Mouse (Mus musculus) myocyte (in vitro differentiated cells): Measurements from ENCODE around the gene AI661453. TPM values are rescaled to one million over a fixed set of nuclear protein-coding genes. Genes with fewer than 3 reads are reported as not detected.

Experiments used
- H3K27me3 ChIP-seq: one replicate; pipeline ENCODE4 v1.6.1; 2011; ENCODE audit not compliant: control insufficient read depth, insufficient read depth, insufficient read length
- H3K36me3 ChIP-seq: one replicate; pipeline ENCODE4 v1.6.1; 2011; ENCODE audit not compliant: control insufficient read depth, insufficient read depth
- H3K4me2 ChIP-seq: one replicate; pipeline ENCODE4 v1.6.1; 2011; ENCODE audit warnings: low read depth, control low read depth
- H3K4me3 ChIP-seq: one replicate; pipeline ENCODE4 v1.5.1; 2011; ENCODE audit warnings: mild to moderate bottlenecking, control low read depth, moderate library complexity
- H3K79me2 ChIP-seq: one replicate; pipeline ENCODE4 v1.6.1; 2011; ENCODE audit not compliant: control insufficient read depth, insufficient read depth
- H3ac ChIP-seq: one replicate; pipeline ENCODE4 v1.6.1; 2011; ENCODE audit not compliant: control insufficient read depth, insufficient read length
- CEBPB ChIP-seq: IDR thresholded peaks from 2 replicates; pipeline ENCODE4 v1.6.1; 2011; ENCODE audit warnings: mild to moderate bottlenecking, moderate library complexity; ENCODE audit not compliant: poor library complexity, insufficient read depth, severe bottlenecking
- E2F4 ChIP-seq: IDR thresholded peaks from one replicate; pipeline ENCODE4 v1.6.1; 2011; ENCODE audit warnings: mild to moderate bottlenecking, control low read depth, moderate library complexity; ENCODE audit not compliant: insufficient read depth
- MAX ChIP-seq: IDR thresholded peaks from one replicate; pipeline ENCODE4 v1.6.1; 2011; ENCODE audit warnings: low read depth, mild to moderate bottlenecking, control low read depth
- MYOD1 ChIP-seq, 3 experiments: IDR thresholded peaks; one replicate each; pipeline ENCODE4 v1.6.1; 2011; ENCODE audit warnings: control low read depth in 2 of 3, low read depth in 2 of 3, mild to moderate bottlenecking in 2 of 3, moderate library complexity in 1 of 3; ENCODE audit not compliant: insufficient read length in 2 of 3, control insufficient read depth in 1 of 3
- MYOG ChIP-seq, 3 experiments: IDR thresholded peaks; one replicate each; pipeline ENCODE4 v1.6.1; 2011; ENCODE audit warnings: control low read depth in 2 of 3, low read depth in 2 of 3, mild to moderate bottlenecking in 2 of 3; ENCODE audit not compliant: insufficient read length in 2 of 3, control insufficient read depth in 1 of 3, insufficient read depth in 1 of 3
- POLR2A ChIP-seq: IDR thresholded peaks from one replicate; pipeline ENCODE4 v1.6.1; 2011; ENCODE audit warnings: low read depth, mild to moderate bottlenecking, control low read depth, moderate library complexity; ENCODE audit not compliant: insufficient read length
- POLR2AphosphoS2 ChIP-seq: IDR thresholded peaks from one replicate; pipeline ENCODE4 v1.6.1; 2011; ENCODE audit warnings: low read depth, control low read depth; ENCODE audit not compliant: insufficient read length
- REST ChIP-seq: IDR thresholded peaks from one replicate; pipeline ENCODE4 v1.6.1; 2011; ENCODE audit warnings: mild to moderate bottlenecking, control low read depth, moderate library complexity; ENCODE audit not compliant: insufficient read depth, insufficient read length
- SRF ChIP-seq: IDR thresholded peaks from one replicate; pipeline ENCODE4 v1.6.1; 2011; ENCODE audit warnings: low read depth; ENCODE audit not compliant: control insufficient read depth, insufficient read length
- TCF12 ChIP-seq: IDR thresholded peaks from one replicate; pipeline ENCODE4 v1.6.1; 2011; ENCODE audit warnings: mild to moderate bottlenecking, control low read depth; ENCODE audit not compliant: poor library complexity, insufficient read depth, severe bottlenecking
- TCF3 ChIP-seq: IDR thresholded peaks from one replicate; pipeline ENCODE4 v1.6.1; 2011; ENCODE audit warnings: low read depth, control low read depth; ENCODE audit not compliant: insufficient read length
- USF1 ChIP-seq: IDR thresholded peaks from one replicate; pipeline ENCODE4 v1.6.1; 2011; ENCODE audit warnings: low read depth, mild to moderate bottlenecking, control low read depth, moderate library complexity
- polyA plus RNA-seq: library from polyadenylated mRNA; unstranded; fragments of >200 nt; fragmentation: generic; extraction: Trizol; gene quantifications from one replicate; pipeline ENCODE4 v1.2.1, GENCODE M21; 2012; ENCODE audit warnings: missing spikeins

AI661453 gene
- polyA plus RNA-seq, 1 experiment = 0.08 TPM

GRCm38 (mm10) chr17:47461688-47462087, 25.3 kb downstream of the AI661453 start:
- no peaks in the 10 kb centered on the region for H3K36me3 ChIP-seq
- TF ChIP-seq MYOD1 (IDR thresholded peaks at IDR 0.05; ENCODE audit: control insufficient read depth in 1 of 3, insufficient read length in 2 of 3, low read depth in 2 of 3) = no peak
- TF ChIP-seq E2F4 = no peak
- no peak for TF ChIP-seq USF1
- no peak for TF ChIP-seq POLR2AphosphoS2
- no peak for TF ChIP-seq SRF
- TF ChIP-seq REST = no peak
- TF ChIP-seq POLR2A = no peak
- TF ChIP-seq TCF3 = no peak
- no peak for TF ChIP-seq MAX
- no peak for TF ChIP-seq MYOG (IDR thresholded peaks at IDR 0.05; ENCODE audit: control insufficient read depth in 1 of 3, insufficient read depth in 1 of 3, insufficient read length in 2 of 3, low read depth in 2 of 3)
- no peak overlapping the region for H3K4me3 ChIP-seq
- no peaks in the 10 kb centered on the region for H3K79me2 ChIP-seq
- H3K27me3 ChIP-seq = peaks cover 55% of the 10 kb centered on the region
- H3K4me2 ChIP-seq = no peak overlapping the region
- H3ac ChIP-seq = no peak overlapping the region

- Histone ChIP-seq H3K4me2 (no peak overlapping the region), H3K79me2 (no peaks in the 10 kb centered on the region), H3K27me3 (peaks cover 55% of the 10 kb centered on the region), H3K4me3 (no peak overlapping the region), H3ac (no peak overlapping the region), H3K36me3 (no peaks in the 10 kb centered on the region)
- TF ChIP-seq MAX (no peak), POLR2AphosphoS2 (no peak), E2F4 (no peak), MYOD1 (IDR thresholded peaks at IDR 0.05; ENCODE audit: control insufficient read depth in 1 of 3, insufficient read length in 2 of 3, low read depth in 2 of 3) (peak in 1 of 3 experiments; percentile 86), MYOG (IDR thresholded peaks at IDR 0.05; ENCODE audit: control insufficient read depth in 1 of 3, insufficient read depth in 1 of 3, insufficient read length in 2 of 3, low read depth in 2 of 3) (peak in 2 of 3 experiments; percentile 61 to 83), USF1 (no peak), TCF3 (peak; percentile 40), TCF12 (peak; percentile 52), REST (no peak), CEBPB (no peak), POLR2A (no peak), SRF (no peak)
These were observed 25.8 kb downstream of the AI661453 start for GRCm38 (mm10) chr17:47462209-47462608.

GRCm38 (mm10) chr17:47462728-47463388, 26.4 kb downstream of the AI661453 start:
- Histone ChIP-seq H3ac (no peak overlapping the region), H3K27me3 (peaks cover 55% of the 10 kb centered on the region), H3K4me3 (no peak overlapping the region), H3K36me3 (no peaks in the 10 kb centered on the region), H3K4me2 (no peak overlapping the region), H3K79me2 (no peaks in the 10 kb centered on the region)
- TF ChIP-seq MAX (no peak), POLR2AphosphoS2 (no peak), MYOD1 (IDR thresholded peaks at IDR 0.05; ENCODE audit: control insufficient read depth in 1 of 3, insufficient read length in 2 of 3, low read depth in 2 of 3) (no peak), USF1 (no peak), TCF12 (no peak), CEBPB (no peak), POLR2A (no peak), E2F4 (no peak), SRF (no peak), TCF3 (no peak), MYOG (IDR thresholded peaks at IDR 0.05; ENCODE audit: control insufficient read depth in 1 of 3, insufficient read depth in 1 of 3, insufficient read length in 2 of 3, low read depth in 2 of 3) (no peak), REST (no peak)

GRCm38 (mm10) chr17:47464248-47464965, 28.0 kb downstream of the AI661453 start:
- TF ChIP-seq MYOD1 (IDR thresholded peaks at IDR 0.05; ENCODE audit: control insufficient read depth in 1 of 3, insufficient read length in 2 of 3, low read depth in 2 of 3) = no peak
- TF ChIP-seq REST = no peak
- no peak for TF ChIP-seq CEBPB
- no peak for TF ChIP-seq POLR2AphosphoS2
- no peak for TF ChIP-seq USF1
- no peak for TF ChIP-seq POLR2A
- TF ChIP-seq TCF12 = no peak
- H3ac ChIP-seq = no peak overlapping the region
- no peak overlapping the region for H3K4me2 ChIP-seq
- H3K79me2 ChIP-seq = no peaks in the 10 kb centered on the region
- H3K36me3 ChIP-seq = no peaks in the 10 kb centered on the region
- peaks cover 61% of the 10 kb centered on the region for H3K27me3 ChIP-seq
- no peak overlapping the region for H3K4me3 ChIP-seq
